Mouse (Mus musculus): ENCODE results near the gene Tufm.

Gene Tufm

DNA sequence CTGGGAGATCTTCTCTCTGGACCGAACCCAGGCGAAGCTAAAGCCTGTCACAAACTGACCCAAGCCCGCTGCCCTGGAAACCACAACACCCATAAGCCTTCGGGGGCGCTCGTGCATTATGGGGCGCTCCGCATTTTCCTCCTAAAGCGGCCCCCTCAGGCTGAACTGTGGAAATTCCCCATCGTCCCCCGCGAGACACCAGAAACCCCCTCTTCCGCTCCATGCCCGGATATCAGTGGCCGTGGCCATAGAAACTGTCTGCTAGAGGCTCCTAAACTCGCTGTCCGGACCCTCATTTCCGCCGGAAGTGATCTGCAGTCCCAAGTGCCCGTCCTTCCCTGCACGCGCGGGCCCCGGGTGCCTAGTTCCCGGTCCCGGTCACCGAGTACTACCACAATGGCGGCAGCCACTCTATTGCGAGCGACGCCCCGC is at the start of gene Tufm:
Gene Tufm, plus strand, starts transcription at position 310 of the 432 bp plus-strand sequence.
- peak; percentile 80 for DNase-seq (ENCODE audit: low spot score)

DNA sequence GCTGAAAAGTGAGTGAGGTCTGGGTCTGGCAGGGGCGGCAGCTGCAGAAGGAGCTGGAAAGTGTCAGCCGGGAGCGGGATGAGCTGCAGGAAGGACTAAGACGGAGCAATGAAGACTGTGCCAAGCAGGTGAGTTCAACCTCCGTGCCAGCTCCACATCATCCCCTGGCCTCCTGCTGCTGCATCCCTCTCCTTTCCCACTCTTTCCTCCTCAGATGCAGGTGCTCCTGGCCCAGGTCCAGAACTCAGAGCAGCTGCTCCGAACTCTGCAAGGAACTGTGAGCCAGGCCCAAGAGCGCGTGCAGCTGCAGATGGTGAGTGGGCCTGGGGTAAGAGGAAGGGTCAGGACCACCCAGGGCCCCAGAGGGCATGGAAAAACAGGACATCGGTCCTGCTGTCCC is 47.0 kb upstream of the Tufm start:
- DNase-seq (ENCODE audit: low spot score), result no peak

DNA sequence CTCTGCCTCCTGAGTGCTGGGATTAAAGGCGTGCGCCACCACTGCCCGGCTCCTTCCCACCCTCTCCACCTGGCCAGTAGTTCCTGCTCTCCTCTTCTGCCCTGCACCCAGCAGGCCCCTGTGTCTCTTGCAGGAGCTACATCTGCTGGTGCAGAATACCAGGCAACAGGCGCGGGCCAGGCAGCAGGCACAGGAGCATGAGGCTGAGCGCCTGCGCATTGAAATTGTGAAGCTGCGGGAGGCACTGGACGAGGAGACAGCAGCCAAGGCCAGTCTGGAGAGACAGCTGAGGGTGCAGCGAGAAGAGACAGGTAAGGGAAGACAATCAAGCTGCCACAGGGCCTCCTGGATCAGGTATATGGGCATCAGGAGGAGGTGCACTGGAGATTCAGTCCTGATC is 43.2 kb upstream of the Tufm start:
- no peak for DNase-seq (ENCODE audit: low spot score)

DNA sequence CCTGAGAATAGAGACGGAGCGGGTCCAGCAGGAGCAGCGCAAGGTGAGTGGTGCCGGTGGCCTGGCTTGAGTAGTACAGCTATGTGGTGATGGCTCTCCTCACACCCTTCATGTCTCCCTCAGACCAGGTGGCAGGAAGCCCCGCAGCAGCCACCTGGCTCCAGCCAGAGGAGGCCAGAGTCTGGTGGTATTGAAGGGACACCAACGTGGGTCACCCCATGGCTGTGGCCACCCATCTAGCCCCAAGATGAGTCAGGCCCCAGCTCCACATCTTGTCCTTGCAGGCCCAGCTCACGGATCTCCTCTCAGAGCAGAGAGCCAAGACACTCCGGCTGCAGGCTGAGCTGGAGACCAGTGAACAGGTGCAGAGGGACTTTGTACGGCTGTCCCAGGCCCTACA is 42.6 kb upstream of the Tufm start:
- DNase-seq (ENCODE audit: low spot score), result no peak

DNA sequence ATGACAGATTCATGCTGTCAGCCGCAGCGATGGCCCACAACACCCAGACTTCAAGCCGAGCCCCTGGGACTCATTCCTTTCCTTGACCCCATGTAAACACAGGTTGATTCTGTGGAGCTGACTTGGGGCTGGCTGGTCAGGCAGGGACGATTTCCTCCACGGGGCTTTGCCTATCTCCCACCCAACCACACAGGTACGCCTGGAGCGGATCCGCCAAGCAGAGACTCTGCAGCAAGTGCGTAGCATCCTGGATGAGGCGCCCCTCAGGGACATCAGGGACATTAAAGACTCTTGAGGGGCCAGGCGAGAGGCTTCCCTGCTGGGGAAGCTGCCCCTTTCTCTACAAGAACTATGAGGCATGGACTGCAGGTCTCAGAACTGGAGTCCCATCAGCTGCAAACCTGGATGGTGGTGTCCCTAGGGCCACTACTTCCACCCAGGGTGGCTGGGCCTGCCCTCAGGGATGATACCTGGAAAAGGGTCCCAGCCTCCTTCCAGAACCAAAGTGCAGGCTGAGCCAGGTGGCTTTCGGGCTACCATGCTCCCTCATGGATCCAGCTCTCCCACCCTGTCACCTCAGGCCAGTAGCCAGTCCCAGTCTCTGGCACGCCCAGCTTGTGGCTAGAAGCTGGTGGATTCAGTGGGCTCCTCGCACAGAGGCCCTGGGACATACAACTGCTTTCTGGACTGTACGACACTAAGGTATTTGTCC is 41.9 kb upstream of the Tufm start:
- no peak for DNase-seq (ENCODE audit: low spot score)

DNA sequence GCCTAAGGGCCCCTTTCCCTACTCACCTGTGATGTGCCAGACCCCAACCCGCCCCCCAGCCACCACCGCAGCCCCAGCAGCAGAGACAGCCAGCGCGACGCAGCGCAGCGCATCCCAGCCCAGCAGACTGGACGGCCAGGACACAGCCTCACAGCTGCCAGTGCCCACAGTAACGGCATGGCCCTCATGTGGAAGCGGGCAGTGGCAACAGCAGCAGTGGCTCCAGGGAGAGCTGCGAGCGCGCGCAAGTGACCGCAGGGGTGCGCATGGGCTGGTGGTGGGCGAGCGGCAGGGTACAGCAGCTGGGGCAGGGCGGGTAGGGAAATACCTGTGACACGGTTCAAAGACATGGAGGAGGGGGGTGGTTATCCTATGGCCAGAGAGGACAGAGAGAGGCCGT is 40.9 kb upstream of the Tufm start:
- DNase-seq (ENCODE audit: low spot score), result no peak

DNA sequence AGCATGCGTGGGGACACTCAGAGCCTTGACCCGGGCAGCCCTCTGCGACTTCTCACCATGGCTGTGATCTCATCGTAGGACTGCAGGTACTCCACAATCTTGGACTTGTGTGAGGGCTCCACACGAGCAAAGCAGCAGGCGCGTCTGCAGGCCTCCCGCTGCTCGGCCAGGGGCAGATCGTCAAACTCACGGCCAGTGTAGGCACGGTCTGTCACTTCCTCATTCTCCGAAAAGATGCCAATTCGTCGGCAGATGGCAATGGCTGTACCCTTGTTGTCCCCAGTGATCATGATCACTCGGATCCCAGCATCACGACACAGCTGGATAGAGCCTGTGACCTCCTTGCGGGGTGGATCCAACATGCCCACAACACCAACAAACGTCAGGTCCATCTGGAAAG is 38.7 kb upstream of the Tufm start:
- DNase-seq (ENCODE audit: low spot score), result no peak

DNA sequence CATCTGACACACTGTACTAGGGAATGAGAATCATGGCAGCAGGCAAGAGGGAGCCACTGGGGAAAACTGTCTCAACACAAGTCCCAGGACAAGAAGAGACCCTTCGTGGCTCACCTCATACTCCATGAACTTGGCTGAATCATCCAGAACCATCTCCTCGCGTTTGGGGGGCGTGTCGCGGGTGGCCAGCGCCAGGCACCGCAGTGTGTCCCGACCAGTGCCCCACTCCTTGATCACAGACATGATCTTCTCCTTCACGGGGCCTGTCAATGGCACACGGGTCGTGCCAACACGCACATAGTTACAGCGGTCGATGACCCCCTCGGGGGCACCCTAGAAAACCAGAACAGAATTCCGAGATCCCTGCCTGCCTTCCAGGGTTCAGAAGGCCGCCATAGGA is 37.2 kb upstream of the Tufm start:
- no peak for DNase-seq (ENCODE audit: low spot score)

DNA sequence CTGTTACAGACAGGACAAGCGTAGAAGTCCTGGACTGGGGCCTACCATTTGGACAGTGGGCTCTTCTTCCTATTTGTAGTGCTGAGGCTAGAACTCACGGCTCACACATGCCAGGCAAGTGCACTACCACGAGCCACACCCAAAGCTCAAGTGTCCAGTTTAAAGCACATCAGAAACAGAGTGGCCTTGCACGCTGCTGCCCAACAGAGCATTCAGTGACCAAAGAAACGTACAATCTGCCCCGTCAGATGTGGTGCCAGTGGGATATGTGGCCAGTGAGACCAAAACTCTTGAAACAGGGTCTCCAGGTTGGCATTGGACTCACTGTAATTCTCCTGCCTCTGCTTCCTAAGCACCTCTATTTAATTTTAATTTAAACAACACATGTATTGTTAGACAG is 36.5 kb upstream of the Tufm start:
- DNase-seq (ENCODE audit: low spot score), result no peak

DNA sequence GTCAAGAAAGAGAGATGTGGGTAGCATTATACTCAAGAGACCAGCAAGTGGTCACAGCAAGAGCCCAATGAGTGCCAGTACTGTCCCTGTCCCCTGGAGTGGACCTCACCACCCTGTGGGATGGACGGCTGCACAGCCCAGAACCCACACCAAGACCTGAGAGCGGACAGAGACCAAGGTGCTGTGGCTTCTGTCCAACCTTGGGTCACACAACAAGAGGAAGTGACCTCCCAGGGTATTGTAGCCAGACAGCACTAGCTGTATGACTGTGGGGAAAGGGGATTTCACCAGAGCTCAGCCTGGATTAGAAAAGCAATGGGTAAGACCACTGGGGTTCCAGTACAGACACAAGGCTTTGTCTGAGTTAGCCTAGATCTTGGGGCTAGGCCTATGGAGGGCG is 34.9 kb upstream of the Tufm start:
- DNase-seq (ENCODE audit: low spot score), result no peak

DNA sequence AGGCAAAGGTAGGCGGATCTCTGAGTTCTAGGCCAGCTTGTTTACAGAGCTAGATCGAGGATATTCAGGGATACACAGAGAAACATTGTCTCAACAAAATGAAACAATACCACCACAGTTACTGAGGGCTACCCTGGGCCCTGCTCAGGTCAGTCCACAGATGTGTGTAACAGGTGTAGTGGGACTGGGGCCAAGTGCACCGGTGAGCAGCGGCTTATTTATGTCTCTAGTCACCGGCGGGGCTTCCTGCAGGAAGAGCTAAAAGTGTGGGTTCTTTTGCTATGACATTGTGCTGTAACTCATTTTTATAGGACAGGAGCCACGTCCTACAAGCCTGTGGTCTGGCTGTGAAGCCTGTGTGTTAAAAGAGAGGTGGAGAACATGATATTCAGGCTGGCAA is 33.3 kb upstream of the Tufm start:
- no peak for DNase-seq (ENCODE audit: low spot score)

DNA sequence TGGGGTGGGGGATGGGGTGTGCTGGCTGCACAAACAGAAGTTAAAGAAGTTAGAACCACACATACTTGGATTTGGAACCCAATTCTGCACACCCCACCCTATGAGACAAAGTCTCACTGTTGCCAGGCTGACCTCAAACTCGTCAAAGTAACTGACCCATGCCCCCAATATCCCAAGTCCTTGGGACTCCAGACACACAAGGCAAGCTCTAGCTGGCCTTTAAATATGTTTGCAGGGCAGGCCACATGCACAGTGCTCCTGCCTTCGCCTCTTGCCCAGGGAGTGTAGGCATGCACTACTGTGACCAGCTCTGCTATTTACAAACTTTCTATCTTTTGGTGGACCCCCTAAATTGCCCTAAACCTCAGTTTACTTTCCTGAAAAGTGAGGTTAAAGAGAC is 31.9 kb upstream of the Tufm start:
- no peak for DNase-seq (ENCODE audit: low spot score)

DNA sequence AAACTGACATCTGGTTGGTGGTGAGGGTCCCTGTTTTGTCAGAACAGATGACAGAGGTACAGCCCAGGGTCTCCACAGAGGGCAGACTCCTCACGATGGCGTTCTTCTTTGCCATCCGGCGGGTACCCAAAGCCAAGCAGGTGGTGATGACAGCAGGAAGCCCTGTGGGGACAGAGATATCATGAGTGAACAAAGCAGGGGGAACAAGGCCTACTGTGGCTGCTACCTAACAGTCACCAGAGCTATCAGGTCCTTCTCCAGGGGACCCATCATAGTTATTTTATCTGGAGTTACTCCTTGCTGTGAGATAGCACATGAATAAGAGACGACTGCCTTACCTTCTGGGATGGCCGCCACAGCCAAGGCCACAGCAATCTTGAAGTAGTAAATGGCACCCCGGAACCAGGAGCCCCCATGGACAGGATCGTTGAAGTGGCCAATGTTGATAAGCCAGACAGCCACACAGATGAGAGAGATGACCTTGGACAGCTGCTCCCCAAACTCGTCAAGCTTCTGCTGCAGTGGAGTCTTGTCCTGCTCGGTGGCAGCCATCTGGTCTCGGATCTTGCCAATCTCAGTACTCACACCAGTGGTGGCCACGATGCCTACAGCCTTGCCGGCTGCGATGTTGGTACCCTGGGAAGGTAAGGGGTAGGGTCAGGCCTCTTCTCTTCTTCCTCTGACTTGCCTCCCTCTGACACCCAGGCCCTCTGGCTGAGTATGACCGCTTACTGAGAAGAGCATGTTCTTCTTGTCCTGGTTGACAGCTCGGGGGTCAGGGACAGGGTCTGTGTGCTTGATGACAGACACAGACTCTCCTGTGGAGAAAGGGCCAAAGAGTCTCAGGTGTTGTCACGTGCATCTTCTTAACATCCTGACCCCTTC is 30.5 kb upstream of the Tufm start:
- DNase-seq (ENCODE audit: low spot score), result no peak

DNA sequence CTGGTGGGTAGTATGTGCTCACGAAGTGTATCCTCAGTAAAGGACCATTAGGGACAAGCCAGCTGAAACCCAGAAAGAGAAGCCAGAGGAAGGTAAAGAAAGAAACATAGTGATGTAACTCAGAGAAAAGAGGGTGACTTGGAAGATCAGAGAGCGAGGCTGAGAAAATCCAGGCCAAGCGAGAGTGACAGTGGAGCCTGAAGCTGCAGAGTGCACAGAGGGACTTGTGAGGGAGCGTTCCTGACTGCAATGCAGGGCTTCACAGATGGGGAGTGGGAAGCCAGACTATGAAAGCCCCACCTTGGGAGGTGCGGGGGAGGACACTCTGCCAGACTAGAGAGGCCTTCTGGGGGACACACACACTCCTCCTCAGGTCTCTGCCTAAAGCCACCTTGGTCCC is 28.9 kb upstream of the Tufm start:
- DNase-seq (ENCODE audit: low spot score), result no peak

DNA sequence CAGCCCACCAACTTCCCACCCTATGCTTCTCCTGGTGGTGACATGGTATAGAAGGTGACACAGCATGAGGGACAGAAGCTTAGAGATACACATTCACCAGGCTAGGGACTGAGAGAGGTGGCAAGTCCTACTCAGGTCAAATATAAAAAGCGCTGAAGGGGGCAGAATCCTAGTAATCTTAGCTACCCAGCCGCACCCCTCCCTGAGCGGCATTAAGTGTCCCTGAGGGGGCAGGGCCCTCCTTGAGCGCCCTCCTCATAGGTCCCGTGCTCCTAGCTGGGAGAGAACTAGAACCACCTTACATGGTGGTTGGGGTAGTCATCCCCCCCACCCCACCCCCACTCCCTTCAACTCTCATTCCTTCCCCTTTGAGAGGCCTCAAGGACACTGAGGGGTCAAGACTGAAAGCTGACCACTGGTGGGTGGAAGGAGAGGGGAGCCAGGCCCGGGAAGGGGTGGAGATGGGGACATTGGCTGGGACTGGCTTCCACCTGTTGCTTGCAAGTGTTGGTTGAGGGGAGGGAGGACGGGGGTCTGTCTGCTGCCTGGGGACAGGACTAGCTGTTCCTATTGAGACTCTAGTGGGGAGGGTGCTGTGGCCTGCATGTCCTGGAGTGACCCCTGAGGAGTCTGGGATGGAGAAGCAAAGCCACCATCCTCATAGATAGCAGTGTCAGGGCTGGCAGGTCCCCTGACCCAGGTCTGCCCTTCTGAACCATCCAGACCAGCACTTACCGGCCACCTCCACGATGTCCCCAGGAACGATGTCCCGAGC is 28.1 kb upstream of the Tufm start:
- DNase-seq (ENCODE audit: low spot score), result no peak

DNA sequence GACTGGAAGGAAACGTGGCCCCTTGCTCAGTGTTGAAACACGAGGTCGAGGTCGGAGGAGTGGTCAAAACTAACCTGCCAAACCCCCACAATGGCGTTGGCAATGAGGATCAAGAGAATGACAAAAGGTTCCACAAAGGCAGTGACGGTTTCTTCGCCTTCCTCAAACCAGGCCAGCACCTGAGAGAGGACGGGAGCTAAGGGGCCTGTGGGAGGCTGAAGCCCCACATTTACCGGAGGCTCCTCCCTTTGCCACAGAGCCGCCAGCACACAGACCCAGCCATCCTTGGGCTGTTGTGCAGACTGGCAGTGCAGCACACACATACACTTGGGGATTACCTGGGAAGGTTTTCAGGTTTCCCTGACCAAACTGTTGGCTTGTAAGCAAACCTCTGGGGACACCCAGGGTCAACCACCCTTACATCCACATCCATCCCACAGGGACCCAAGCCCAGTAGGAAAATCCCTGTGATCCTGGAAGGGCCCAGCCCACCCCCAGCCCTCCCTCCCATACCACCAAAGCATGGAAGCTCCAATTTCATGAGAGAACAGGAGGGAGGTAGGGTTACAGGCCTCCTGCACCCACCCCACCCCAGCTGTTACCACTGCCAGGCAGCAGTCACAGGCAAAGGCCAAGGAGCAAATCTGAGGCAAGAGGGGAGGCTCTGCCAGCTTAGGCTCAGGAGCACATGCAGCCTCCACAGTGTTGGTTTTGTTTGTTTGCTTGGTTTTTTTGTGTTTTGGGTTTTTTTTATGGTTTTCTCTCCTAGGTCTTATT is 26.4 kb upstream of the Tufm start:
- no peak for DNase-seq (ENCODE audit: low spot score)

DNA sequence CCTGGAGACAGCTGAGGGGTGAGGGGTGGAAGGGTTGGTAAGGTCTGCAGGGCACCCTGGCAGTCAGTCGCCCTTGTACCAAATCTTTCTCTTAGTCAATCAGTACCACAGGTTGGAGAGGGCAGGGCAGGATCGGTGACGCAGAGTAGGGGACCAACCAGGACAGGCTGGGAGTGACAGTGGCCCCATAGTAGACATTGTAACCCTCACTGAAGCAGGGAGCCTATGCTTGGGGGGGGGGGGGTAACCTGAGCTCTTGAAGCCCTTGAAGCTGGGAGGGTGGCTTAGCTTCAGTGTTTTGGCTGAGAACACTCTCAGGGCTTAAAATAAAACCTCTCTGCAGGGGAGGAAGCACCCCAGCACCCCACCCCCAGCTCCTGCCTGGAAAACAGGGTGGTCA is 25.5 kb upstream of the Tufm start:
- DNase-seq (ENCODE audit: low spot score), result no peak

DNA sequence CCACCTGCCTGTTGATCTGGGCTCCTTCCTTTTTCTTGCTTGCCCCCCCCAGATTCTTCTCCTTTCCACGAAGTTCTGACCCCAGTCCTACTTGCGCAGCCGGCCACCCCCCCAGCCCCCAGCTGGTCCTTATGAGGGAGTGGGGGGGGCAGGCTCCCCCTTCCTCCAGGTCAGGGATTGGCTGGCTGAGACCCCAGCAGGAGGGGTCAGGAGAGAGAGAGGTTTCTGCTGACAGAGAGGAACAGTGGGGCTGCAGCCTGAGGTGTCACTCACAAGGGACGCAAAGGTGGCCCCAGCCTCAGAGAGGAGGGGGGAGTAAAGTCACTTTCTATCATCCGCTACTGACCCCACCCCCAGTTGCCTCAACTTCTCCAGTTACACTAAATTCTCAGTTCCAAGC is 24.2 kb upstream of the Tufm start, which contains the start of gene Atp2a1:
Gene Atp2a1, minus strand, starts transcription at position 105 of the 400 bp plus-strand sequence.
- no peak for DNase-seq (ENCODE audit: low spot score)

DNA sequence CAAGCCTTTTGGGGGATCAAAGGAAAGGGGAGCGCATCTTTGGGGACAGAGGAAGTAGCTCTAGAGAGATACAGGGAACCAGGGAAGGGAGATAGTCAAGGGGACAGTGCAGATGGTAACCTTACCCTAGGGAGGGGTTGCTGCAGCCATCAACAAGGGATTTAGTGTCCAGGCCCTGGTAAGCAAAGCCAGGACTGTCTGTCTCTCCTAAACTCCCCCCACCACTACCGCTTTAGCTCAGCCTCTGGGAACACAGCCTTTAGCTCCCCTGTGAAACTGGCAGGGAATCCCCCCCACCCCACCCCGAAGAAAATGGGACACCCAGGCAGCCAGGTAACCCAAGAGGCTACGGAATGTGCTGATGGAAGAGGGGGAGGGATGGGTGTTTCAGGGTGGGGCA is 23.6 kb upstream of the Tufm start:
- no peak for DNase-seq (ENCODE audit: low spot score)

DNA sequence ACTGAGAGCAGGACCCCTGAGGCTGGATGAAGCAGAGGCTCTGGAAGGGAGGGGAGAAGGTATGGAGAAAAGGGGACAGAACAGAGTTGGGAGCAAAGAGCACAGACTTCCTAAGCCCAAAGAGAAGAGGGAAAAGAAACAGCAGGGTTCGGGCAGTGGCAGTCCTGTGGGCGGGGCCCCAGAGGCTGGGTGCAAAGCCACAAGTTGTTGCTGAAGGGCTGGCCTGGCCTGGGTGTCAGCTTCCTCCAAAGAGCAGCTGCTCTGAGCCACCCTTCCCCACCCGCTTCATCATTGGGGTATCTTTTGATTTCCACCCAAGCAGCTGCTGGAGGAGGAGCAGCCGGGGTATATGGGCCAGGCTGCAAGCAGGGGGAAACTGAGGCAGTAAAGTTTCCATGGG is 23.0 kb upstream of the Tufm start:
- no peak for DNase-seq (ENCODE audit: low spot score)

DNA sequence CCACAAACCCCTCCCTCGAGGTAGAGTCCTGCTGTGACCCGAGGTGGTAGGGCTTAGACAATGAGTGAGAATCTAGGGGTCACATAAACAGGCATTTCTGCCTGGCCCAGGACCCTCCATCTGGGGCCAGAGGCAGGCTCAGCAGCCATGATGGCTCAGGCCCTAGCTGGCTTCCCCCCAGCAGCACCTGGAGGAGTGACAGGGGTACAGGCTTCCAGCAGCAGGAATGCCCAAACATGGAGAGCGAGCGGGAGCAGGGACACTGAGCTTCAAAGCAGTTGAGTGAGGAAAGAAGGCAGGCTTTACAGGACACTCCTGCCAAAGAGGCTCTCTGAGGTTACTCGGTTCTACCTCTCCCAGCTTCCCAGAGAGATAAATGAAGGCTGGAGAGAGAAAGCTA is 22.3 kb upstream of the Tufm start:
- DNase-seq (ENCODE audit: low spot score), result no peak
